Mouse (Mus musculus) heart, adult 8-10 months (tissue): ENCODE results near the gene Kctd5. TPM values are rescaled to one million over a fixed set of nuclear protein-coding genes. Genes with fewer than 3 reads are reported as not detected.
A peak's percentile ranks its signal among the peaks of the same experiment; 100 is the strongest.
"Not testable (repeated sequence)": the region's sequence is repeated elsewhere in the genome, so short reads cannot be mapped to it uniquely, and the experiment has no call there.

ENCODE experiments used
- DNase-seq: peaks from one replicate; pipeline ENCODE4 v3.0.0; 2022; ENCODE audit warnings: low spot score
- total RNA-seq, 4 experiments: library from RNA; stranded (reverse); gene quantifications; 2 replicates each; pipeline ENCODE4 v1.2.4; 2022

The Kctd5 gene
- 1 to 10 TPM; 6.8 to 8.6 (median 7.9) TPM for total RNA-seq

DNA sequence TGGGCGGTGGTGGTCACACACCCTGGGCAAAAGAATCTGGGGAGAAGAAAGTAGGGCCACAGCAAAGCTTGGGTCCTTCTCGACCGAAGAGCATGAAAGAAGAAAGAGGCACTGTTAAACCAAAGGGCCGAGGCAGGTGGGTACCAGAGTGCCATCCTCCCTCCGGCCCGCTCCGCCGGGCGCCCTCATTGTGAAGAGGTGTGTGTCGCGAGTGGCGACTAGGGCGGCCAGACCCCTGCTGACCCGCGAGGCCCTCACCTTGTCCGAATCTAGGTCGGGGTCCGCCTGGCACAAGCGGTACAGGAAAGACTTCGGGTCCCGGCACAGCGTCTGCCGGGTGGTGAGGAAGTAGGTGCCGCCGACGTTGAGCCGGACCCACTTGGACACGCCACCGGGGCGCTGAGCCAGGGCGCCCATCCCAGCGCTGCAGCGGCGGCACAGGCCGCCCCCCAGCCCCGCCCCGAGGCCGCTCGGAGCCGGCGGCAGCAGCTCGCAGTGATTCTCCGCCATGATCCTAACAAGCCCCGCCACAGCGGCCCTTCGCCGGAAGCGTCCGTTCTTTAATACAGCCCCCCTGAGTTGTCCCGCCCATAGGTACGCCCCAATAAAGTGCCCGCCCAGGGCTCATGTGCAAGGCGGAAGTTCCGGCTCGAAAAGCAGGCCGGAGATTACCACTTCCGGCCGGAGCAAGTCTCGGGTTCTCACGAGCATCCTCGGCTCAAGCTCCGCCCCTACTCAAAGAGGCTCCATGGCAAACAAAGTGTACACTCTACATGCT is at the start of gene Kctd5:
Gene Kctd5, minus strand, starts transcription at position 567 of the 778 bp plus-strand sequence.
- DNase-seq: peak; percentile 94

DNA sequence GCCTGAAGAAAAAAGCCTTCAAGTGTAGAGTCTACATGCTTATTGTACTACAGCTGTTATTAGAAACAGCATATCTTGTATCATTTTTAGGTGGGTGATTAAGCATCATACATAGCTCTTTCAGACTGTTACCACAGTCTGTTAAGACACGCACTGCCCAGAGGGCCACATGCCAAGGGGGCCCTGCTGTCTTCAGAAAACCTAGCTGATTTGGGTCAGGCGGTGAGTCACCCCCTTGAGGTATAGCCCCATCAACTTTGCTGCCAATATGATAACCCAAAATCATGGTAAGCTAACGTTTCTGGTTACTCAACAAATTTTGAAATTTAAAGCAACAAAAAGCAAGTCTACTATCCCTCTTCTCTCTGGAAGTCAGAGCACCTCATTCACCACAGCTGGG is 46.2 kb upstream of the Kctd5 start:
- no peak for DNase-seq

DNA sequence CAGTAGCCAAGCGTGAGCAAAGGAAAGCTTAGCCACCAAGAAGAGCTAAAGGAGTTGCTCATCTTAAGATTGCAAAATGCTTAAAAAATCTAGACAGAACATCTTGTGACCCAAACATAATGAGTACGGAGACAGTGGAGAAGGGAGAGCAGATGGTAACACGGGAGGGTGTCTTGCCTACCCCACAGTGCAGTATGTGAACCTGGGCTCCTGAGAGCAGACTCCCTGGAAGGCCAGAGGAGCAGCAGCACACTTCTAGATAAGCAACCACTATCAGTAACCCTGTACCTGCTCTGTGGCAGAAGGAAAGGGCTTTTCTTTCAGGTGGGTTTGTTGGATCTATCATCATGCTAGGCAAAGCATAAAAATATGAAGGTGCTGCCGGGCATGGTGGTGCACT is 39.7 kb upstream of the Kctd5 start:
- no peak for DNase-seq

DNA sequence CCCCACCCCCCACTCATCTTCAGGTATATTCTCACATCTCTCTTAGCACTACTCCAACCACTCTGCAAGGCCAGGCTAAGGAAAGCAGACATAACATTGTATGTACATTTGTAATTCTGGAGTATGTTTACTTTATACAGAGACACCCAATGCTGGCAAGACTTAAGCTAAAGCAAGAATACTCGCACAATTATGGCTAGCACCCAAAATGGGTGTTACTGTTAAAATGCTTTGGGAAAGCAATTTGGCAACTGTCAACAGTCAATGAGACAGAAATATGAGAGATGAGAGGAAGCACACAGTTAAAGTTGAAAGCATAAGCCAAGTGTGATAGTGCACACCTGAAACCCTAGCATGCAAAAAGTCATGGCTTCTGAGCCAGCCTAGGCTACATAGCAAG is 38.0 kb upstream of the Kctd5 start:
- no peak for DNase-seq

DNA sequence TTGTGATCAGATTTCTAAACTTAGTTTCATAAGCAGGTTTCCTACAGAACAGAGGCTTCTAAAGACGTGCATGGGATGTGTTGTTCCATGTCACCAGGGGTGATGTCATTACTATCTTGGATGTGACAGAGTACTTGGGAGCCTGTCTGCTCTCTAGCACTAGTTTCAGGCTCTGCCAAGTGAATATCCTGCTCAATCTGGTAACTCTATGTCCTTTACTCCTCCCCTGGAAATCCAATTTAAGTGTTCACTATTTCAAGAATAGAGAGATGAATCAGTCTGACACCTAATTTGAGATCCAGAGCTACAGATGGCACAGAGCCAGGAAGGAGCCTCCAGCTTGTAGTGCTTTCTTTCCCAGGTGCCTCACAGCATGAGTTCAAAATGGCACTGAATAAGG is 35.6 kb upstream of the Kctd5 start:
- peak; percentile 60 for DNase-seq

GRCm38 (mm10) chr17:24105111-24105510 is 31.8 kb upstream of the Kctd5 start:
- no peak for DNase-seq

DNA sequence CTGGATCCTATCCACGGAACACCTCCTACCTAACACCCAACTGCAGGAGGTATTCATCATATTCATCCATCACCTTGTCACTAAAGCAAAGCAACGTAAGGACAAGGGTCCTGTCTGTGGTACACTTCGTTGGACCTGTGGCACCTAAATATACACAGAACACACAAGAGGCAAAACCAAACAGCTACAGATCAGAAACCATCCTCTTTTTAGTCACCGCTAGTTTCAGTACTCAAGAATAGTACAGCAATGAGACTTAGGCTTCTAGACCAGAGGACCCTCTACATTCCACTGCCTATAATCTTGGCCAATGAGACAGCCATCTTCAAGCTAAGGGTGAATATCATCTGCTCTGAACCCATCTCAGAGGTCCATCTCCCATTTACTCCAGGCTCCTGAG is 25.1 kb upstream of the Kctd5 start:
- DNase-seq: no peak

DNA sequence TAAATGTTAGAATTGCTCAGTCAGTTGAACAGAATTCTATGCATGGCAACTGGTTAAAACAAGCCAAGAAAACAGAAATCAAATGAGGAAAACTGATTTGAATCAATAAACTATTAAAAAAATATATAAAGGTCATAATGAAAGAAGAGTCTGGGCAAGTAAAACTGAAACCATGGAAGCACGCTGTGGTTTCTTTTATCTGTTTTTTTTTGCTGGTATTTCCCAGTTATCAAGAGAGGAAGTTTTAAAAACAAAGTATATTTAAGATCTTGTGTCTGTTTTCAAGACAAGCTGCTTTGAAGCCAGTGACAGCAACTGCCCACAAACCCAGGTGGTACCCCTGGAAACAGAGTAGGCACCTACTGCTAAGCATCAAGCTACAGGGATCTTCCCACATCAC is 17.3 kb upstream of the Kctd5 start:
- DNase-seq: no peak

GRCm38 (mm10) chr17:24086399-24086798 is 13.1 kb upstream of the Kctd5 start:
- DNase-seq: not testable (repeated sequence)

- no peak for DNase-seq
Observed at GRCm38 (mm10) chr17:24084593-24084992, 11.3 kb upstream of the Kctd5 start.

GRCm38 (mm10) chr17:24077101-24077500 is 3.8 kb upstream of the Kctd5 start:
- DNase-seq: no peak

DNA sequence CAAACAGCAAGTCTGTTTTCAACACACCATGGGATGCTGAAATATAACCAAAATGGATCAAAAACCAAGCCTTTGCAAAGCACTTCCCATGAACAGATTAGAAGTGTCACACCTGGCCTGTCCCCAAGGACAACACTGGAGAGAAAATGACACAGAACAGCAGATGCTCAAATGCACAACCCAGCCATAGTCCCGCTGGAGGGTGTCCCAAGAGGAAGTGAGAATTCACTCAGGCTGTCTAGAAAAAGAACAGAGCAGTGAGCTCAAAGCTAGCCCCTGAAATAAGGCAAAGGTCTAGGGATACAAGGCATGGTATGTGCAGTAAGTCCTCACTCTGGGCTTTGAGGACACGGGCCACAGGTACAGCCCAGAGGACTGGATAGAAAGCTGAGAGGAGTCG is 3.8 kb downstream of the Kctd5 start:
- no peak for DNase-seq

- DNase-seq: no peak
Observed at GRCm38 (mm10) chr17:24068271-24068670, 5.0 kb downstream of the Kctd5 start.

DNA sequence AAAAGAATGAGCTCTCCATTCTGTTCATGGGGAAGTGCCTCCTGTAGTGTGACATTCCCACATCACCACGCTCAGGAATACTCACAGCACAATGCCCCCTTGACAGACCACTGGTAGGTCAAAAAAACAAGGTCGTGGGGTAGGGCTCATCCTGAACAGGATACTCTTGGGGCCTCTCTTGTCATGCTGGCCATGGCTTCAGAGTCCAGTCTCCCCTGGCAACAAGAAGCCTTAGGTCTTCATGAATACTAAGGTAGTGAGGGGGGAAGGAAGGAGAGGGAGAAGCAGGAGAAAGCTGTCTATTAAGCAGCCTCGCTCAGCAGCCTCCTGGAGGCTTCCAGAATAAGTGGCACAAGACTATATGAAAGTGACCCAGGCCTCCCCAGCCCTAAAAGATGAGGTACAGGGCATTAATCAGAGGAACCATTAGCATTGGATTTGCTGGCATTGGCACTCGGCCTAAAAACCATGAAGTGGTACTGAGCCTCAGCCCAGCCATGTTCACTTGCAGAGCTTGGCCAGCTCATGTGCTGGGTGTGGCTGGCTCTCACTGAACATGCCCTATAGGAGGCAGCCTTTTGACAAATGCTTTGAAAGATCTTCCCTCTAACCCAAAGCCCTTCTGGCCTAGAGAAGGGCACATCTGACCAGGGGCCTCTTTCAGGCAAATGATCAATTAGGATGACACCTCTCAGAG is 10.7 kb downstream of the Kctd5 start:
- no peak for DNase-seq

- DNase-seq: no peak
Observed at GRCm38 (mm10) chr17:24057730-24058245, 15.5 kb downstream of the Kctd5 start.

GRCm38 (mm10) chr17:24056636-24057625 is 16.4 kb downstream of the Kctd5 start:
- no peak for DNase-seq

GRCm38 (mm10) chr17:24049008-24049407 is 24.3 kb downstream of the Kctd5 start:
- DNase-seq: no peak

- DNase-seq: no peak
Observed at GRCm38 (mm10) chr17:24048053-24048452, 25.2 kb downstream of the Kctd5 start.

DNA sequence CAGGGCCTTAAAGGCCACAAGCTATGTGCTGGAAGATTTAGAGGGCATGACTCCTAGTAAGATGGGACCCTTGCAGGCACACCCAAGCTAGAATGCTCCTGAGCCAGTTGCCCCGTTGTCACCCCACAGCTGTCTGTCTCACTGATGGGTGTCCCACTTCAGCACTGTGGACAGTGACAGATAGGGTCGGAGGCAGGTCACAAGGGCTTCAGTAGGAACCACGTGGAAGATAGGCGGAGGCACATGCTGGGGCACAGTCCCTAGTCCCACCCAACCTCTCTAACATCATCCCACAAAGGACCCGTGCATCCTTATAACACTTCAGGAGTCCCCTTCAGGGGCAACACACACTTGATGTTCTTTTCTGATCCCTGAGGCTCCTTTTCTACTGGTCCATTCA is 27.3 kb downstream of the Kctd5 start:
- DNase-seq: no peak

DNA sequence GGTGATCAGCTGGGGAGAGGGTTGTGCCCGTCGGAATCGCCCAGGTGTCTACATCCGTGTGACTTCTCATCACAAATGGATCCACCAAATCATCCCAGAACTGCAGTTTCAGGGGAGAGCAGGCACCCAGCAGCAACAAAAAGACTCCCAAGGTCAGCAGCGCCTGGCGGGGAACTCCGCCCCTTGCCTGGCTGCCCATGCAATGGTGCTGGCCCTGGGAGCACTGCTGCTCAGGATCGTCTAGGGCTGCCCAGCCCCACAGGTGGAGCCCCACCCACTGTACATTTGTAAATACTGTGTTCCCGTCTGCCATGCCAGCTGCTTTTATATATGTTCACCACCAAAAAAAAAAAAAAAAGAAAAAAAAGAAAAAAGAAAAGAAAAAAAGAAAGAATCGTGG is 27.7 kb downstream of the Kctd5 start:
- no peak for DNase-seq

- no peak for DNase-seq
Observed at GRCm38 (mm10) chr17:24044482-24044881, 28.8 kb downstream of the Kctd5 start.

DNA sequence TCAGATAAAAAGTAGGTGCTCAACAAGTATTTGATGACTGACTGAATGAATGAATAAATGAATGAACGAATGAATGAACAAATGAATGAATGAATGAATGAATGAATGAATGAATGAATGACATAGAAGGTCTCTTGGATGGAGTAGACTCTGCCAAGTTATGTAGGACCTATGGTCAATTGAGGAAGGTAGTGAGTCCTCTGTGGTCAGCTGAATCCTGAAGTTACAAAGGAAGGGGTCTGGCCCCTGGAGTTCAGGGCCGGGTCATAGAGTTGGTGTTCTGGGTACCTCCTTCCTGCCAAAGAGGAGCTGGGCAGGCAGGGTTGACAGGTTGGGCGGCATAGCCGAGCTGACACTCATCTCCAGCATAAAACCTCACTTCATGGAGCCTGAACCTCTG is 35.4 kb downstream of the Kctd5 start, which contains the start of gene Prss27:
Gene Prss27, plus strand, starts transcription at position 301 of the 400 bp plus-strand sequence.
- DNase-seq: no peak
